Mouse (Mus musculus): Measurements from ENCODE around the gene Erc1.

The Erc1 gene

DNA sequence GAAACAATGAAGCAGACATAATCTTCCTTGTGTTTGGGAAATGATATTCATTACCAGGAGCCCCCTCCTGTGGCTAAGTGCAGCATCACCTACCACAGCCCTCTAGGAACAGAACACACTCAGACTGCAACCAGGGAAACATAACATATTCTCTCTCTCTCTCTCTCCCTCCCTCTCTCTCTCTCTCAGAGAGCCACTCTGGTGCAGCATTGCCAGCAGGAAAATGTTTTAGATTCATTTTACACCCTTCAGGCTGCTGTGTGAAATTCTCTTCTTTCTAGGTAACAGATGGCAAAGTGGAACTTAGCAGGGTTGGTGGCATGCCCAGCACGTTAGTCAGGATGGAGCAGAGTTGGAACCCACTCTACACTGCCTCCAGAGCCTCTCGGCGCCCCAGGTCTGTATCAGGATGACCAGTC, 326.5 kb downstream of the Erc1 start:
- DNase-seq (ENCODE audit: low spot score): no peak
